Mouse (Mus musculus): ENCODE data around the gene Hspb6. TPM values are rescaled to one million over a fixed set of nuclear protein-coding genes. Genes with fewer than 3 reads are reported as not detected.
A peak's percentile ranks its signal among the peaks of the same experiment; 100 is the strongest.

The Hspb6 gene
- polyA plus RNA-seq, 1 experiment from 2014 or later = 24.9 TPM

- no peak for DNase-seq
- H3K4me1 ChIP-seq (ENCODE audit: insufficient read depth) = 0 out of 2 replicates have a peak, but pooled peaks cover 5% of the 10 kb centered on the region
- 50% methylated on average over 2 of the region's 2 CpGs for WGBS
- H3K9ac ChIP-seq = no peak overlapping the region
- no peak for ATAC-seq (ENCODE audit: insufficient read depth)
- H3K36me3 ChIP-seq (ENCODE audit: insufficient read depth) = peaks cover 30% of the 10 kb centered on the region
- no peaks in the 10 kb centered on the region for H3K27me3 ChIP-seq (ENCODE audit: insufficient read depth, low read length)
- peak overlapping the region; percentile 64; the same call in 1 of the 2 replicates for H3K4me3 ChIP-seq (ENCODE audit: low read depth, low read length)
- peak overlapping the region; percentile 95 for H3K4me2 ChIP-seq
- H3K27ac ChIP-seq (ENCODE audit: low read depth) = peak overlapping the region; percentile 60; the same call in 1 of the 2 replicates
- no peak for TF ChIP-seq CTCF (IDR thresholded peaks at IDR 0.05; ENCODE audit: low read depth)
- no peaks in the 10 kb centered on the region for H3K9me3 ChIP-seq (ENCODE audit: low read depth, low read length)
Measured at GRCm38 (mm10) chr7:30560296-30560695, 8.3 kb downstream of the Hspb6 start.

- WGBS = 2% methylated on average over 27 of the region's 27 CpGs
- ATAC-seq (ENCODE audit: insufficient read depth) = 0 out of 2 replicates have a peak, but pooled peaks have one; percentile 13
Measured at GRCm38 (mm10) chr7:30562526-30563116, 10.6 kb downstream of the Hspb6 start.

GRCm38 (mm10) chr7:30563117-30563905 lies 11.3 kb downstream of the Hspb6 start, which contains the start of the genes U2af1l4, Gm49396 and Psenen:
U2af1l4 (plus strand) TSS chr7:30563301.
Gm49396 (plus strand) TSS chr7:30563344.
Psenen (minus strand) TSS chr7:30563627.
- ATAC-seq (ENCODE audit: insufficient read depth) = peak; percentile 87
- Histone ChIP-seq H3K27ac (ENCODE audit: low read depth) (peak within 1 kb of the TSS; percentile 96), H3K27me3 (ENCODE audit: insufficient read depth, low read length) (no peaks in the 10 kb centered on the region), H3K4me2 (peak within 1 kb of the TSS; percentile 79), H3K9me3 (ENCODE audit: low read depth, low read length) (no peaks in the 10 kb centered on the region), H3K9ac (peak within 1 kb of the TSS; percentile 65), H3K36me3 (ENCODE audit: insufficient read depth) (peaks cover 33% of the 10 kb centered on the region), H3K4me1 (ENCODE audit: insufficient read depth) (0 out of 2 replicates have a peak, but pooled peaks cover 5% of the 10 kb centered on the region), H3K4me3 (ENCODE audit: low read depth, low read length) (peak within 1 kb of the TSS; percentile 79)
- TF ChIP-seq CTCF (IDR thresholded peaks at IDR 0.05; ENCODE audit: low read depth) = no peak
- peak; percentile 99 for DNase-seq
- WGBS = under 1% methylated on average over 45 of the region's 45 CpGs

More at GRCm38 (mm10) chr7:30562526-30563116, 10.6 kb downstream of the Hspb6 start:
- Histone ChIP-seq H3K36me3 (ENCODE audit: insufficient read depth) (peaks cover 32% of the 10 kb centered on the region), H3K9ac (peak overlapping the region; percentile 65), H3K4me2 (peak overlapping the region; percentile 79), H3K4me3 (ENCODE audit: low read depth, low read length) (peak overlapping the region; percentile 79), H3K27ac (ENCODE audit: low read depth) (peak overlapping the region; percentile 67; the same call in 1 of the 2 replicates), H3K27me3 (ENCODE audit: insufficient read depth, low read length) (no peaks in the 10 kb centered on the region), H3K4me1 (ENCODE audit: insufficient read depth) (0 out of 2 replicates have a peak, but pooled peaks cover 5% of the 10 kb centered on the region), H3K9me3 (ENCODE audit: low read depth, low read length) (no peaks in the 10 kb centered on the region)
- TF ChIP-seq CTCF (IDR thresholded peaks at IDR 0.05; ENCODE audit: low read depth) = no peak
- DNase-seq = no peak

- H3K4me1 ChIP-seq (ENCODE audit: insufficient read depth) = no peaks in the 10 kb centered on the region
- no peak; the same call in 1 of the 2 replicates for ATAC-seq (ENCODE audit: insufficient read depth)
- no peaks in the 10 kb centered on the region for H3K27me3 ChIP-seq (ENCODE audit: insufficient read depth, low read length)
- no peak for TF ChIP-seq CTCF (IDR thresholded peaks at IDR 0.05; ENCODE audit: low read depth)
- peaks cover 39% of the 10 kb centered on the region for H3K36me3 ChIP-seq (ENCODE audit: insufficient read depth)
- peak overlapping the region; percentile 96; the same call in 1 of the 2 replicates for H3K27ac ChIP-seq (ENCODE audit: low read depth)
- 19% methylated on average over 6 of the region's 6 CpGs for WGBS
- peak overlapping the region; percentile 79 for H3K4me3 ChIP-seq (ENCODE audit: low read depth, low read length)
- H3K4me2 ChIP-seq = peak overlapping the region; percentile 79
- H3K9me3 ChIP-seq (ENCODE audit: low read depth, low read length) = no peaks in the 10 kb centered on the region
- H3K9ac ChIP-seq = peak overlapping the region; percentile 65
- DNase-seq = no peak
Measured at GRCm38 (mm10) chr7:30563906-30564280, 11.9 kb downstream of the Hspb6 start.

GRCm38 (mm10) chr7:30564970-30565571 lies 13.1 kb downstream of the Hspb6 start, which contains the start of gene Igflr1:
Igflr1 (plus strand) TSS chr7:30565427.
- Histone ChIP-seq H3K9ac (no peak within 1 kb of the TSS), H3K4me2 (no peak within 1 kb of the TSS; the same call in 1 of the 2 replicates), H3K4me3 (ENCODE audit: low read depth, low read length) (no peak within 1 kb of the TSS), H3K9me3 (ENCODE audit: low read depth, low read length) (no peaks in the 10 kb centered on the region), H3K27me3 (ENCODE audit: insufficient read depth, low read length) (no peaks in the 10 kb centered on the region), H3K4me1 (ENCODE audit: insufficient read depth) (no peaks in the 10 kb centered on the region), H3K27ac (ENCODE audit: low read depth) (no peak within 1 kb of the TSS), H3K36me3 (ENCODE audit: insufficient read depth) (peaks cover 51% of the 10 kb centered on the region)
- WGBS = 93% methylated on average over 12 of the region's 12 CpGs
- DNase-seq = no peak
- no peak for TF ChIP-seq CTCF (IDR thresholded peaks at IDR 0.05; ENCODE audit: low read depth)
- ATAC-seq (ENCODE audit: insufficient read depth) = no peak

- Histone ChIP-seq H3K4me1 (ENCODE audit: insufficient read depth) (no peaks in the 10 kb centered on the region), H3K9me3 (ENCODE audit: low read depth, low read length) (no peaks in the 10 kb centered on the region), H3K27me3 (ENCODE audit: insufficient read depth, low read length) (no peaks in the 10 kb centered on the region), H3K4me2 (no peak overlapping the region), H3K27ac (ENCODE audit: low read depth) (no peak overlapping the region), H3K36me3 (ENCODE audit: insufficient read depth) (peaks cover 60% of the 10 kb centered on the region), H3K9ac (no peak overlapping the region), H3K4me3 (ENCODE audit: low read depth, low read length) (no peak overlapping the region)
- no peak for DNase-seq
- no peak for ATAC-seq (ENCODE audit: insufficient read depth)
- no peak for TF ChIP-seq CTCF (IDR thresholded peaks at IDR 0.05; ENCODE audit: low read depth)
- 70% methylated on average over 9 of the region's 9 CpGs for WGBS
Measured at GRCm38 (mm10) chr7:30566033-30566432, 14.1 kb downstream of the Hspb6 start.

Measured in lung, embryonic 14.5 days (tissue).